11 mouse cellular contexts compared by ENCODE assay signal in the genomic region with DNA sequence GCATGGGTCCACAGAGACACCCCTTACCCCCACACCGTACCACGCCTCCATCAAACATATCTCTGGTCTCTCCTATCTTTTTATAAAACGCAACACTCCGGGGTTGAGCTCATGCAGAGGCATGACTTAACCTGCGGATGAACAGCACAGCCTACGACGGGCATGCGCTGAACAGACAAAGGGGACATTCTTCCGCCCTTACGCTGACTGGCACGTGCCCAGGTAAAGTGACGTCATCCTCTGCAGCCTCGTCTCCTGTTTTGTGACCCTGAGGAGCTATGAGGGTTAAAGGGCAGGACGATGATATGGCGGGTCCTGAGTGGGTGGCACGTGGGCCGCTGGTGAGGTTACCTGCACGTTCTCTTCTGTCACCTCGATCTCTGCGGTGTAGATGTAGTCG.
"Had no signal": no experiment of that assay in that cellular context is flagged by ENCODE, and none has a peak within 500 bp of the region (broad histone marks: within the 10 kb centered on the region; RNA-seq: fewer than 3 reads in every experiment).

No protein-coding gene starts in this region.

- H3K9me3 ChIP-seq: intestine, embryonic 15.5 days; limb, embryonic 15.5 days; liver, embryonic 12.5 days; neural tube, embryonic 15.5 days had no signal

- ATAC-seq: intestine, embryonic 15.5 days; liver, embryonic 12.5 days had no signal

- H3K4me2 ChIP-seq: intestine, embryonic 15.5 days; limb, embryonic 15.5 days; liver, embryonic 12.5 days; lung, embryonic 14.5 days; neural tube, embryonic 15.5 days had no signal

- H3K9ac ChIP-seq: intestine, embryonic 15.5 days; limb, embryonic 15.5 days; liver, embryonic 12.5 days; lung, embryonic 14.5 days; neural tube, embryonic 15.5 days had no signal

- H3K27me3 ChIP-seq: intestine, embryonic 15.5 days; limb, embryonic 15.5 days; liver, embryonic 12.5 days; neural tube, embryonic 15.5 days had no signal

- H3K4me3 ChIP-seq: intestine, embryonic 15.5 days; left cerebral cortex, adult 2 months; limb, embryonic 15.5 days; liver, embryonic 12.5 days; myocyte; neural tube, embryonic 15.5 days had no signal

- DNase-seq: kidney, adult 8-10 months; midbrain, embryonic 14.5 days; thymus, postnatal 4 days had no signal

- H3K36me3 ChIP-seq: intestine, embryonic 15.5 days; limb, embryonic 15.5 days; liver, embryonic 12.5 days had no signal

- H3K27ac ChIP-seq: intestine, embryonic 15.5 days; left cerebral cortex, adult 2 months; limb, embryonic 15.5 days; liver, embryonic 12.5 days; macrophage; neural tube, embryonic 15.5 days had no signal
